Mouse (Mus musculus): ENCODE measurements around the gene Scube1.
A peak's percentile ranks its signal among the peaks of the same experiment; 100 is the strongest.

Scube1 gene

GRCm38 (mm10) chr15:83724886-83725269, at the start of gene Scube1:
Gene Scube1 (minus strand): TSS chr15:83725021.
- no peak for DNase-seq (ENCODE audit: low read depth)

- no peak for DNase-seq (ENCODE audit: low read depth)
These were observed 48.1 kb upstream of the Scube1 start for GRCm38 (mm10) chr15:83772953-83773352.

GRCm38 (mm10) chr15:83772460-83772859, 47.6 kb upstream of the Scube1 start:
- DNase-seq (ENCODE audit: low read depth) = no peak

- no peak for DNase-seq (ENCODE audit: low read depth)
These were observed 46.7 kb upstream of the Scube1 start for GRCm38 (mm10) chr15:83771346-83772053.

GRCm38 (mm10) chr15:83765388-83766029, 40.7 kb upstream of the Scube1 start:
- DNase-seq (ENCODE audit: low read depth) = no peak

- DNase-seq (ENCODE audit: low read depth) = no peak
These were observed 36.7 kb upstream of the Scube1 start for GRCm38 (mm10) chr15:83761512-83761911.

GRCm38 (mm10) chr15:83760683-83761082, 35.9 kb upstream of the Scube1 start:
- DNase-seq (ENCODE audit: low read depth) = peak; percentile 30

GRCm38 (mm10) chr15:83758958-83759357, 34.1 kb upstream of the Scube1 start:
- DNase-seq (ENCODE audit: low read depth) = peak; percentile 5

- DNase-seq (ENCODE audit: low read depth) = peak; percentile 19
These were observed 31.9 kb upstream of the Scube1 start for GRCm38 (mm10) chr15:83756742-83757141.

- DNase-seq (ENCODE audit: low read depth) = no peak
These were observed 24.6 kb upstream of the Scube1 start for GRCm38 (mm10) chr15:83749436-83749835.

- no peak for DNase-seq (ENCODE audit: low read depth)
These were observed 24.2 kb upstream of the Scube1 start for GRCm38 (mm10) chr15:83748986-83749385.

- no peak for DNase-seq (ENCODE audit: low read depth)
These were observed 21.5 kb upstream of the Scube1 start for GRCm38 (mm10) chr15:83746311-83746710.

- no peak for DNase-seq (ENCODE audit: low read depth)
These were observed 17.2 kb upstream of the Scube1 start for GRCm38 (mm10) chr15:83742018-83742417.

GRCm38 (mm10) chr15:83740676-83741422, 16.0 kb upstream of the Scube1 start:
- no peak for DNase-seq (ENCODE audit: low read depth)

GRCm38 (mm10) chr15:83727626-83728025, 2.8 kb upstream of the Scube1 start:
- peak; percentile 26 for DNase-seq (ENCODE audit: low read depth)

GRCm38 (mm10) chr15:83726741-83727140, 1.9 kb upstream of the Scube1 start:
- no peak for DNase-seq (ENCODE audit: low read depth)

- no peak for DNase-seq (ENCODE audit: low read depth)
These were observed 857 bp upstream of the Scube1 start for GRCm38 (mm10) chr15:83725556-83726200.

- DNase-seq (ENCODE audit: low read depth) = no peak
These were observed 498 bp downstream of the Scube1 start for GRCm38 (mm10) chr15:83724160-83724885.

- no peak for DNase-seq (ENCODE audit: low read depth)
These were observed 9.1 kb downstream of the Scube1 start for GRCm38 (mm10) chr15:83715582-83716228.

GRCm38 (mm10) chr15:83712798-83713197, 12.0 kb downstream of the Scube1 start:
- no peak for DNase-seq (ENCODE audit: low read depth)

GRCm38 (mm10) chr15:83712361-83712760, 12.5 kb downstream of the Scube1 start:
- DNase-seq (ENCODE audit: low read depth) = no peak

Measured in naive thymus-derived CD4-positive, alpha-beta T cell, adult 2 months (primary cell).